Mouse (Mus musculus) left cerebral cortex, postnatal 4 days (tissue): ENCODE results near the gene Olfr1278. TPM values are rescaled to one million over a fixed set of nuclear protein-coding genes. Genes with fewer than 3 reads are reported as not detected.
"Not testable (repeated sequence)": the region's sequence is repeated elsewhere in the genome, so short reads cannot be mapped to it uniquely, and the experiment has no call there.

Source experiments
- DNase-seq: peaks from one replicate; pipeline ENCODE4 v3.0.0-alpha.2; 2022
- intact Hi-C: fragments of 180-260 bp; cut with DNase I; formaldehyde crosslinking; loops from one replicate; pipeline ENCODE4 v1.15.1; 2025
- total RNA-seq, 2 experiments: library from RNA; stranded (reverse); gene quantifications; 2 replicates each; pipeline ENCODE4 v1.2.3; 2021

The Olfr1278 gene
- total RNA-seq: not detected

GRCm38 (mm10) chr2:111289836-111290235 lies at the start of gene Olfr1278:
Olfr1278 (plus strand) TSS chr2:111290136.
- intact Hi-C loops: no loop called here
- DNase-seq: no peak

GRCm38 (mm10) chr2:111254216-111254615 lies 35.7 kb upstream of the Olfr1278 start, which contains the start of gene Olfr1276:
Olfr1276 (plus strand) TSS chr2:111254516.
- no peak for DNase-seq
- intact Hi-C loops: no loop called here

GRCm38 (mm10) chr2:111274006-111274405 lies 15.9 kb upstream of the Olfr1278 start, which contains the start of gene Olfr1277:
Olfr1277 (minus strand) TSS chr2:111274106.
- intact Hi-C loops: no loop called here

GRCm38 (mm10) chr2:111298541-111298940 lies 8.6 kb downstream of the Olfr1278 start:
- intact Hi-C loops: no loop called here

More at GRCm38 (mm10) chr2:111274006-111274405, 15.9 kb upstream of the Olfr1278 start, which contains the start of gene Olfr1277:
- no peak for DNase-seq

GRCm38 (mm10) chr2:111300374-111300773 lies 10.4 kb downstream of the Olfr1278 start, which contains the start of gene Olfr1279:
Olfr1279 (plus strand) TSS chr2:111300635.
- intact Hi-C loops: no loop called here
- DNase-seq: no peak

More at GRCm38 (mm10) chr2:111298541-111298940, 8.6 kb downstream of the Olfr1278 start:
- DNase-seq: no peak

- no peak for DNase-seq
- intact Hi-C loops: no loop called here
Measured at GRCm38 (mm10) chr2:111313717-111314116, 23.8 kb downstream of the Olfr1278 start, which contains the start of gene Olfr1280. Olfr1280 (plus strand) TSS chr2:111314017.

- intact Hi-C loops: no loop called here
- DNase-seq: no peak
Measured at GRCm38 (mm10) chr2:111326220-111326619, 36.3 kb downstream of the Olfr1278 start, which contains the start of gene Olfr1281. Olfr1281 (plus strand) TSS chr2:111326520.

- intact Hi-C loops, DNase-seq: not testable (repeated sequence)
Measured at GRCm38 (mm10) chr2:111333721-111334120, 43.8 kb downstream of the Olfr1278 start.

GRCm38 (mm10) chr2:111335976-111336375 lies 46.0 kb downstream of the Olfr1278 start, which contains the start of gene Olfr1282:
Olfr1282 (minus strand) TSS chr2:111336076.
- DNase-seq: no peak
- intact Hi-C loops: no loop called here

Other genes starting within 250 kb of the Olfr1278 start
- not detected for gene Gm13941, start 184.2 kb upstream of the Olfr1278 start, total RNA-seq
- not detected for gene Gm15130, start 137.2 kb upstream of the Olfr1278 start, total RNA-seq
- not detected for gene 4930430A15Rik, start 60.5 kb upstream of the Olfr1278 start, total RNA-seq
- not detected for gene Olfr1275, start 54.9 kb upstream of the Olfr1278 start, total RNA-seq
- not detected for gene Olfr1276, start 35.6 kb upstream of the Olfr1278 start, total RNA-seq
- not detected for gene Olfr1277, start 16.0 kb upstream of the Olfr1278 start, total RNA-seq
- gene Olfr1279, start 10.5 kb downstream of the Olfr1278 start, total RNA-seq: not detected
- gene Olfr1280, start 23.9 kb downstream of the Olfr1278 start, total RNA-seq: not detected
- gene Olfr1281, start 36.4 kb downstream of the Olfr1278 start, total RNA-seq: not detected
- not detected for gene Olfr1282, start 45.9 kb downstream of the Olfr1278 start, total RNA-seq
- gene Olfr1283, start 76.7 kb downstream of the Olfr1278 start, total RNA-seq: not detected
- gene Olfr1284, start 85.4 kb downstream of the Olfr1278 start, total RNA-seq: not detected
- gene Olfr1286, start 133.0 kb downstream of the Olfr1278 start, total RNA-seq: not detected
- not detected for gene Olfr1287, start 159.0 kb downstream of the Olfr1278 start, total RNA-seq
- not detected for gene Olfr1288, start 184.0 kb downstream of the Olfr1278 start, total RNA-seq
- not detected for gene Olfr1289, start 190.7 kb downstream of the Olfr1278 start, total RNA-seq
- not detected for gene Olfr1290, start 203.7 kb downstream of the Olfr1278 start, total RNA-seq
- gene Olfr1291-ps1, start 207.0 kb downstream of the Olfr1278 start, total RNA-seq: not detected
- gene Olfr1293-ps, start 235.1 kb downstream of the Olfr1278 start, total RNA-seq: not detected